Mouse (Mus musculus): ENCODE measurements around the gene Vpreb1. TPM values are rescaled to one million over a fixed set of nuclear protein-coding genes. Genes with fewer than 3 reads are reported as not detected.
A peak's percentile ranks its signal among the peaks of the same experiment; 100 is the strongest.

Gene Vpreb1
- 2.6 and 4.7 TPM in 2 replicates for polyA plus RNA-seq (2015; fragmentation: Nextera tagmentation; extraction: Ambion mirVana)

- Histone ChIP-seq H3K9me3 (ENCODE audit: control insufficient read depth, low read length) (no peaks in the 10 kb centered on the region), H3K9ac (ENCODE audit: low read length) (peak within 1 kb of the TSS; percentile 93), H3K4me2 (ENCODE audit: low read depth, low read length) (peak within 1 kb of the TSS; percentile 75), H3K4me1 (replicated peaks; ENCODE audit: control insufficient read depth, insufficient read depth, low read length) (peaks cover 7% of the 10 kb centered on the region), H3K36me3 (ENCODE audit: control insufficient read depth, insufficient read depth, low read length) (peaks cover 2% of the 10 kb centered on the region), H3K27ac (ENCODE audit: low read length) (peak within 1 kb of the TSS; percentile 98), H3K4me3 (ENCODE audit: low read length) (peak within 1 kb of the TSS; percentile 85), H3K27me3 (ENCODE audit: control insufficient read depth, insufficient read depth, low read depth, low read length) (no peaks in the 10 kb centered on the region)
- under 1% methylated on average over 45 of the region's 49 CpGs for WGBS
- ATAC-seq (ENCODE audit: low read depth) = peak; percentile 98
These were observed at the start of gene Vpreb1, which contains the start of gene Top3b for GRCm38 (mm10) chr16:16870617-16871331. Gene Vpreb1 (minus strand): TSS chr16:16870843. Gene Top3b (plus strand): TSS chr16:16870736.

- Histone ChIP-seq H3K27ac (ENCODE audit: low read length) (no peak overlapping the region), H3K27me3 (ENCODE audit: control insufficient read depth, insufficient read depth, low read depth, low read length) (no peaks in the 10 kb centered on the region), H3K9me3 (ENCODE audit: control insufficient read depth, low read length) (no peaks in the 10 kb centered on the region), H3K4me3 (ENCODE audit: low read length) (no peak overlapping the region), H3K4me1 (replicated peaks; ENCODE audit: control insufficient read depth, insufficient read depth, low read length) (no peaks in the 10 kb centered on the region), H3K4me2 (ENCODE audit: low read depth, low read length) (no peak overlapping the region), H3K36me3 (ENCODE audit: control insufficient read depth, insufficient read depth, low read length) (peaks cover 17% of the 10 kb centered on the region; the same call in 1 of the 2 replicates), H3K9ac (ENCODE audit: low read length) (no peak overlapping the region)
- WGBS = 87% methylated on average over 7 of the region's 7 CpGs
- ATAC-seq (ENCODE audit: low read depth) = no peak
These were observed 47.9 kb upstream of the Vpreb1 start for GRCm38 (mm10) chr16:16918441-16919117.

- peaks cover 5% of the 10 kb centered on the region for H3K4me1 ChIP-seq (replicated peaks; ENCODE audit: control insufficient read depth, insufficient read depth, low read length)
- peaks cover 24% of the 10 kb centered on the region for H3K36me3 ChIP-seq (ENCODE audit: control insufficient read depth, insufficient read depth, low read length)
- no peaks in the 10 kb centered on the region for H3K27me3 ChIP-seq (ENCODE audit: control insufficient read depth, insufficient read depth, low read depth, low read length)
- H3K9ac ChIP-seq (ENCODE audit: low read length) = no peak overlapping the region
- H3K4me2 ChIP-seq (ENCODE audit: low read depth, low read length) = no peak overlapping the region
- H3K27ac ChIP-seq (ENCODE audit: low read length) = no peak overlapping the region
- ATAC-seq (ENCODE audit: low read depth) = no peak
- WGBS = 54% methylated on average over 1 of the region's 1 CpGs
- H3K9me3 ChIP-seq (ENCODE audit: control insufficient read depth, low read length) = no peaks in the 10 kb centered on the region
- no peak overlapping the region for H3K4me3 ChIP-seq (ENCODE audit: low read length)
These were observed 42.8 kb upstream of the Vpreb1 start for GRCm38 (mm10) chr16:16913440-16913839.

GRCm38 (mm10) chr16:16911641-16912597, 41.3 kb upstream of the Vpreb1 start:
- H3K4me3 ChIP-seq (ENCODE audit: low read length) = no peak overlapping the region
- H3K9me3 ChIP-seq (ENCODE audit: control insufficient read depth, low read length) = no peaks in the 10 kb centered on the region
- peak overlapping the region; percentile 73 for H3K27ac ChIP-seq (ENCODE audit: low read length)
- H3K4me1 ChIP-seq (replicated peaks; ENCODE audit: control insufficient read depth, insufficient read depth, low read length) = peaks cover 5% of the 10 kb centered on the region
- peaks cover 20% of the 10 kb centered on the region for H3K36me3 ChIP-seq (ENCODE audit: control insufficient read depth, insufficient read depth, low read length)
- WGBS = 38% methylated on average over 13 of the region's 13 CpGs
- H3K4me2 ChIP-seq (ENCODE audit: low read depth, low read length) = no peak overlapping the region
- H3K27me3 ChIP-seq (ENCODE audit: control insufficient read depth, insufficient read depth, low read depth, low read length) = no peaks in the 10 kb centered on the region
- H3K9ac ChIP-seq (ENCODE audit: low read length) = peak overlapping the region; percentile 32; the same call in 1 of the 2 replicates
- peak; percentile 84 for ATAC-seq (ENCODE audit: low read depth)

- Histone ChIP-seq H3K9me3 (ENCODE audit: control insufficient read depth, low read length) (no peaks in the 10 kb centered on the region), H3K4me1 (replicated peaks; ENCODE audit: control insufficient read depth, insufficient read depth, low read length) (peaks cover 9% of the 10 kb centered on the region), H3K9ac (ENCODE audit: low read length) (no peak overlapping the region), H3K27ac (ENCODE audit: low read length) (peak overlapping the region; percentile 76), H3K4me3 (ENCODE audit: low read length) (no peak overlapping the region), H3K36me3 (ENCODE audit: control insufficient read depth, insufficient read depth, low read length) (peaks cover 21% of the 10 kb centered on the region), H3K4me2 (ENCODE audit: low read depth, low read length) (no peak overlapping the region), H3K27me3 (ENCODE audit: control insufficient read depth, insufficient read depth, low read depth, low read length) (no peaks in the 10 kb centered on the region)
- peak; percentile 79 for ATAC-seq (ENCODE audit: low read depth)
- WGBS = 59% methylated on average over 6 of the region's 6 CpGs
These were observed 37.2 kb upstream of the Vpreb1 start for GRCm38 (mm10) chr16:16907799-16908198.

- H3K9ac ChIP-seq (ENCODE audit: low read length) = no peak overlapping the region
- H3K27me3 ChIP-seq (ENCODE audit: control insufficient read depth, insufficient read depth, low read depth, low read length) = no peaks in the 10 kb centered on the region
- no peak for ATAC-seq (ENCODE audit: low read depth)
- 0 out of 2 replicates have a peak, but pooled peaks cover 5% of the 10 kb centered on the region for H3K4me1 ChIP-seq (replicated peaks; ENCODE audit: control insufficient read depth, insufficient read depth, low read length)
- WGBS = 63% methylated on average over 5 of the region's 5 CpGs
- no peak overlapping the region for H3K4me2 ChIP-seq (ENCODE audit: low read depth, low read length)
- no peak overlapping the region for H3K4me3 ChIP-seq (ENCODE audit: low read length)
- no peak overlapping the region for H3K27ac ChIP-seq (ENCODE audit: low read length)
- peaks cover 10% of the 10 kb centered on the region; the same call in 1 of the 2 replicates for H3K36me3 ChIP-seq (ENCODE audit: control insufficient read depth, insufficient read depth, low read length)
- H3K9me3 ChIP-seq (ENCODE audit: control insufficient read depth, low read length) = no peaks in the 10 kb centered on the region
These were observed 32.5 kb upstream of the Vpreb1 start for GRCm38 (mm10) chr16:16903188-16903587.

- Histone ChIP-seq H3K36me3 (ENCODE audit: control insufficient read depth, insufficient read depth, low read length) (peaks cover 10% of the 10 kb centered on the region; the same call in 1 of the 2 replicates), H3K27ac (ENCODE audit: low read length) (peak overlapping the region; percentile 56), H3K4me1 (replicated peaks; ENCODE audit: control insufficient read depth, insufficient read depth, low read length) (peaks cover 9% of the 10 kb centered on the region), H3K9ac (ENCODE audit: low read length) (no peak overlapping the region), H3K4me2 (ENCODE audit: low read depth, low read length) (no peak overlapping the region), H3K27me3 (ENCODE audit: control insufficient read depth, insufficient read depth, low read depth, low read length) (no peaks in the 10 kb centered on the region), H3K4me3 (ENCODE audit: low read length) (no peak overlapping the region), H3K9me3 (ENCODE audit: control insufficient read depth, low read length) (no peaks in the 10 kb centered on the region)
- no peak for ATAC-seq (ENCODE audit: low read depth)
- WGBS = 71% methylated on average over 4 of the region's 4 CpGs
These were observed 31.7 kb upstream of the Vpreb1 start for GRCm38 (mm10) chr16:16902329-16902728.

- Histone ChIP-seq H3K4me1 (replicated peaks; ENCODE audit: control insufficient read depth, insufficient read depth, low read length) (peaks cover 9% of the 10 kb centered on the region), H3K9ac (ENCODE audit: low read length) (peak overlapping the region; percentile 76), H3K9me3 (ENCODE audit: control insufficient read depth, low read length) (no peaks in the 10 kb centered on the region), H3K36me3 (ENCODE audit: control insufficient read depth, insufficient read depth, low read length) (peaks cover 6% of the 10 kb centered on the region; the same call in 1 of the 2 replicates), H3K27me3 (ENCODE audit: control insufficient read depth, insufficient read depth, low read depth, low read length) (no peaks in the 10 kb centered on the region), H3K4me3 (ENCODE audit: low read length) (peak overlapping the region; percentile 63), H3K4me2 (ENCODE audit: low read depth, low read length) (peak overlapping the region; percentile 77), H3K27ac (ENCODE audit: low read length) (peak overlapping the region; percentile 31)
- 19% methylated on average over 10 of the region's 10 CpGs for WGBS
- peak; percentile 15 for ATAC-seq (ENCODE audit: low read depth)
These were observed 26.5 kb upstream of the Vpreb1 start for GRCm38 (mm10) chr16:16897056-16897584.
